Mouse (Mus musculus) liver, embryonic 14.5 days (tissue): ENCODE measurements around the gene Polr3b. TPM values are rescaled to one million over a fixed set of nuclear protein-coding genes. Genes with fewer than 3 reads are reported as not detected.

ENCODE experiments used
- ATAC-seq: fragments of 200-750 bp; cut with Nextera tagmentation; 2 replicates; pipeline ENCODE4 v1.8.0; 2017; ENCODE audit warnings: moderate number of reproducible peaks, mild to moderate bottlenecking, moderate library complexity; ENCODE audit not compliant: insufficient read depth
- DNase-seq, 3 experiments: peaks; one replicate each; pipeline ENCODE4 v3.0.0-alpha.2; 2012 to 2013; ENCODE audit warnings: low read depth in 3 of 3, low spot score in 3 of 3
- H3K27ac ChIP-seq: fragments of 300-500 bp; sonication (generic); 2 replicates; pipeline ENCODE4 v1.5.1; 2014; ENCODE audit warnings: moderate library complexity, mild to moderate bottlenecking, control low read depth, inconsistent platforms
- H3K27me3 ChIP-seq: fragments of 300-500 bp; sonication (generic); 2 replicates; pipeline ENCODE4 v1.6.1; 2014; ENCODE audit warnings: mild to moderate bottlenecking, low read length, moderate library complexity; ENCODE audit not compliant: control insufficient read depth, insufficient read depth
- H3K36me3 ChIP-seq: fragments of 300-500 bp; sonication (generic); replicated peaks from 2 replicates; pipeline ENCODE4 v1.6.1; 2014; ENCODE audit warnings: low read depth; ENCODE audit not compliant: control insufficient read depth, insufficient read depth
- H3K4me1 ChIP-seq, 2 experiments: fragments of 200-500 bp in 1 of 2; fragments of 300-500 bp in 1 of 2; sonication (generic) in 1 of 2; replicated peaks; 2 replicates each; pipeline ENCODE4 v1.6.1; 2012 to 2014; ENCODE audit warnings: antibody characterized with exemption in 1 of 2, inconsistent platforms in 1 of 2, low read length in 1 of 2; ENCODE audit not compliant: control insufficient read depth in 2 of 2, insufficient read depth in 2 of 2
- H3K4me2 ChIP-seq: fragments of 300-500 bp; sonication (generic); 2 replicates; pipeline ENCODE4 v1.6.1; 2014; ENCODE audit warnings: low read depth, mild to moderate bottlenecking, control low read depth, moderate library complexity
- H3K4me3 ChIP-seq, 2 experiments: fragments of 200-500 bp in 1 of 2; fragments of 300-500 bp in 1 of 2; sonication (generic) in 1 of 2; 2 replicates each; pipeline ENCODE4 v1.5.1; 2012 to 2014; ENCODE audit warnings: low read depth in 2 of 2, low read length in 2 of 2, mild to moderate bottlenecking in 2 of 2, control low read depth in 1 of 2, inconsistent platforms in 1 of 2, moderate library complexity in 1 of 2; ENCODE audit not compliant: insufficient read depth in 1 of 2
- H3K9ac ChIP-seq: fragments of 300-500 bp; sonication (generic); replicated peaks from 2 replicates; pipeline ENCODE4 v1.6.1; 2014; ENCODE audit warnings: mild to moderate bottlenecking, control low read depth, moderate library complexity
- H3K9me3 ChIP-seq: fragments of 300-500 bp; sonication (generic); 2 replicates; pipeline ENCODE4 v1.6.1; 2016; ENCODE audit warnings: low read length, mixed read lengths; ENCODE audit not compliant: control insufficient read depth
- CTCF ChIP-seq: IDR thresholded peaks from 2 replicates; pipeline ENCODE4 v1.5.1; 2016; ENCODE audit warnings: antibody characterized with exemption, low read depth, control low read depth
- EP300 ChIP-seq: IDR thresholded peaks from 2 replicates; pipeline ENCODE4 v1.6.1; 2016; ENCODE audit warnings: antibody characterized with exemption, low read depth
- WGBS: fragments of 180-500 bp; shearing (Covaris S2); extraction: QIAGEN DNeasy Blood & Tissue Kit; methylation state at CpG from one replicate; pipeline ENCODE4 v1.1.7; 2014; ENCODE audit not compliant: insufficient replicate concordance; 5-methylcytosine and 5-hydroxymethylcytosine counted together
- polyA plus RNA-seq, 2 experiments: library from polyadenylated mRNA; depleted of rRNA in 1 of 2; stranded (reverse) in 1 of 2; unstranded in 1 of 2; fragments of >200 nt; fragmentation: Nextera tagmentation in 1 of 2; extraction: Ambion mirVana in 1 of 2; gene quantifications; 2 replicates each; pipeline versions ENCODE4 v1.2.1 to v1.2.3; 2012 to 2014

The Polr3b gene
- polyA plus RNA-seq, 2 experiments, result 3.7 to 5.8 TPM

GRCm38 (mm10) chr10:84710192-84710591 is 88.1 kb downstream of the Polr3b start:
- DNase-seq, result no peak
- TF ChIP-seq EP300 (no peak), CTCF (no peak)
- no peak overlapping the region for H3K4me3 ChIP-seq
- H3K9ac ChIP-seq, result no peak overlapping the region
- H3K27ac ChIP-seq, result no peak overlapping the region
- no peak for ATAC-seq
- no peaks in the 10 kb centered on the region for H3K36me3 ChIP-seq
- no peaks in the 10 kb centered on the region for H3K27me3 ChIP-seq
- no peak overlapping the region for H3K4me2 ChIP-seq
- WGBS, result 66% methylated on average over 4 of the region's 4 CpGs
- H3K9me3 ChIP-seq, result no peaks in the 10 kb centered on the region
- peaks cover 0 to 2% of the 10 kb centered on the region in 2 experiments; a peak in 1 of 4 replicates for H3K4me1 ChIP-seq

GRCm38 (mm10) chr10:84710827-84711226 is 88.7 kb downstream of the Polr3b start:
- Histone ChIP-seq H3K9ac (no peak overlapping the region), H3K4me1 (no peaks in the 10 kb centered on the region; a peak in 1 of 4 replicates), H3K9me3 (no peaks in the 10 kb centered on the region), H3K27me3 (no peaks in the 10 kb centered on the region), H3K36me3 (no peaks in the 10 kb centered on the region), H3K4me2 (no peak overlapping the region), H3K27ac (no peak overlapping the region), H3K4me3 (no peak overlapping the region)
- 73% methylated on average over 4 of the region's 4 CpGs for WGBS
- DNase-seq (no peak), ATAC-seq (no peak)
- no peak for TF ChIP-seq EP300
- no peak for TF ChIP-seq CTCF

- H3K27ac ChIP-seq, result no peak overlapping the region
- no peak for DNase-seq
- H3K27me3 ChIP-seq, result no peaks in the 10 kb centered on the region
- no peak overlapping the region for H3K4me3 ChIP-seq
- no peaks in the 10 kb centered on the region for H3K9me3 ChIP-seq
- H3K4me1 ChIP-seq, result no peaks in the 10 kb centered on the region; a peak in 1 of 4 replicates
- H3K36me3 ChIP-seq, result no peaks in the 10 kb centered on the region
- no peak overlapping the region for H3K4me2 ChIP-seq
- TF ChIP-seq CTCF (no peak), EP300 (no peak)
- 85% methylated on average over 8 of the region's 8 CpGs for WGBS
- ATAC-seq, result no peak
- H3K9ac ChIP-seq, result no peak overlapping the region
Measured at GRCm38 (mm10) chr10:84711479-84711878, 89.4 kb downstream of the Polr3b start.

- 69% methylated on average over 5 of the region's 5 CpGs for WGBS
- ATAC-seq, result no peak
- DNase-seq, result no peak
Measured at GRCm38 (mm10) chr10:84711940-84712339, 89.8 kb downstream of the Polr3b start.

GRCm38 (mm10) chr10:84712532-84712931 is 90.4 kb downstream of the Polr3b start:
- 86% methylated on average over 6 of the region's 6 CpGs for WGBS
- ATAC-seq (no peak), DNase-seq (no peak)
- no peak overlapping the region for H3K4me3 ChIP-seq
- no peak overlapping the region for H3K4me2 ChIP-seq
- H3K27ac ChIP-seq, result no peak overlapping the region
- no peaks in the 10 kb centered on the region for H3K4me1 ChIP-seq
- H3K36me3 ChIP-seq, result no peaks in the 10 kb centered on the region
- H3K27me3 ChIP-seq, result no peaks in the 10 kb centered on the region
- H3K9ac ChIP-seq, result no peak overlapping the region
- TF ChIP-seq CTCF (no peak), EP300 (no peak)
- H3K9me3 ChIP-seq, result no peaks in the 10 kb centered on the region

More at GRCm38 (mm10) chr10:84711940-84712339, 89.8 kb downstream of the Polr3b start:
- no peaks in the 10 kb centered on the region for H3K4me1 ChIP-seq
- no peaks in the 10 kb centered on the region for H3K9me3 ChIP-seq
- no peak for TF ChIP-seq EP300
- TF ChIP-seq CTCF, result no peak
- no peaks in the 10 kb centered on the region for H3K27me3 ChIP-seq
- no peaks in the 10 kb centered on the region for H3K36me3 ChIP-seq
- no peak overlapping the region for H3K4me3 ChIP-seq
- H3K4me2 ChIP-seq, result no peak overlapping the region
- H3K9ac ChIP-seq, result no peak overlapping the region
- no peak overlapping the region for H3K27ac ChIP-seq
